Mouse (Mus musculus) heart, postnatal 10 days (tissue): ENCODE measurements around the gene Zfp280b. TPM values are rescaled to one million over a fixed set of nuclear protein-coding genes. Genes with fewer than 3 reads are reported as not detected.
"Not testable (repeated sequence)": the region's sequence is repeated elsewhere in the genome, so short reads cannot be mapped to it uniquely, and the experiment has no call there.

Source experiments
- DNase-seq, 2 experiments: peaks; one replicate each; pipeline ENCODE4 v3.0.0; 2021
- intact Hi-C: fragments of 180-260 bp; cut with DNase I; formaldehyde crosslinking; loops from one replicate; pipeline ENCODE4 v1.15.1; 2025
- total RNA-seq, 2 experiments: library from RNA; stranded (reverse); gene quantifications; 2 replicates each; pipeline ENCODE4 v1.2.3; 2021

Zfp280b gene
- total RNA-seq: 1 to 10 TPM; 9.8 to 9.9 TPM

DNA sequence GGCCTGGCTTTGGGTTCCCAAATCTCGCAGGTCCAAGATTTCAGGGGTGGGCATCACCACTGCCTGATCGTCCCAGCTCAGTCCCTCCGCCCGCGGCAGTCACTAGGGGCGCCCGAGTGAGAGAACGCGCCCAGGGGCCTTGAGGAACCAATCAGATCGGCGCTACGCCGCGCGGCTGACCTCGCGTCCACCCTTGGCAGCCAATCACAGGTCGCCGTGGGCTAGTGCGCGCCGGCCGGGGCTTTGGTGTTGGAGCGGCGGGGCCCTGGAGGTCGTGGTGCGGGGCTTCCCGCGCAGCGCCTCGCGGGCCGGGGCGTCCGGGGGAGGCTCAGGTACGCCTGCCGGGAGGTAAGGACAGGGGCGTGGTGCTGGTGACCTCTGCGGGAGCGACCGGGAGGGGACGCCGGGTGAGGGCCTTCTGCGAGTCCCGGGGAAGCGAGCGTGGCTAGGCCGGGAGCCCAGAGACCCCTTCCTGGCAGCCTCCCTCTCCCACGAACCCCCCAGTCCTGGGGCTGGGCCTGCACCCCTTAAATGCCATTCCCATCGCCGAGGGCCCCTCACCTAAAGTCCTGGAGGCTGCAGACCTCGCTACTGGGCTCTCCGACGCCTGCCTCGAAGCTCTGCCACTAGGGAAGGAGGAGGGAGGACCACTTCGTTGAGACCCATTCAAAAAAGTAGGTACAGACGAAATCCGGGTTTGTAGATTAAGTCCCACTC, at the start of gene Zfp280b:
Gene Zfp280b, plus strand, starts transcription at position 249 of the 717 bp plus-strand sequence.
- intact Hi-C loops: no loop called here
- DNase-seq: peak; percentile 96 to 97

DNA sequence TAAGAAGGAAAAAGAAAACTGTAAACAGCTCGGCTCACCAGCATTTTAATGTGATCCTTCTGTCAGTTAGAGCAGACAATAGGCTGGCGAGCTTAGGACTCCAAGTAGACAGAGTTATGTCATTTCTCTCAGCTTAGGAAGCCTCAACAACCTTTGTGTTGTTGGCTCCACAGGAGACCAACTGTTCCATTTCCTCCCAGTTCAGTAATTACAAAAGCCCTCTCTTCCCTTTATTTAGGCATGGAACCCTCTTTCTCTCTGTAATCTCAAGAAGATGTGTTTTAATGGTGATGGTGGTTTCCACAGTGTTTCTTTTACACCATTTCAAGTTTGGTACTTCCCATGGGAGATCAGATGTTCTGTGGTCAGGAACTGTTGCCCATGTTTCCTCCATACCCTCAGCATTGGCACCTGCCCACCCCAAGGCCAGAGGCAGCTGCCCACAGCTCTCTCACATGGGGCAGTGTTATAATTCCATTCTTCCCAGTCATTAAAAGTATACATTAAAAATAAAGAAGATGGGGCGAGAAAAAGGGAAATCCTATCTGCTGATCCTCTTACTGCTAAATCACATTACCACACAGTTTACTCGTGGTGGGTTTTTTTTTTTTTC, 41.9 kb upstream of the Zfp280b start:
- intact Hi-C loops: no loop called here
- no peak for DNase-seq

DNA sequence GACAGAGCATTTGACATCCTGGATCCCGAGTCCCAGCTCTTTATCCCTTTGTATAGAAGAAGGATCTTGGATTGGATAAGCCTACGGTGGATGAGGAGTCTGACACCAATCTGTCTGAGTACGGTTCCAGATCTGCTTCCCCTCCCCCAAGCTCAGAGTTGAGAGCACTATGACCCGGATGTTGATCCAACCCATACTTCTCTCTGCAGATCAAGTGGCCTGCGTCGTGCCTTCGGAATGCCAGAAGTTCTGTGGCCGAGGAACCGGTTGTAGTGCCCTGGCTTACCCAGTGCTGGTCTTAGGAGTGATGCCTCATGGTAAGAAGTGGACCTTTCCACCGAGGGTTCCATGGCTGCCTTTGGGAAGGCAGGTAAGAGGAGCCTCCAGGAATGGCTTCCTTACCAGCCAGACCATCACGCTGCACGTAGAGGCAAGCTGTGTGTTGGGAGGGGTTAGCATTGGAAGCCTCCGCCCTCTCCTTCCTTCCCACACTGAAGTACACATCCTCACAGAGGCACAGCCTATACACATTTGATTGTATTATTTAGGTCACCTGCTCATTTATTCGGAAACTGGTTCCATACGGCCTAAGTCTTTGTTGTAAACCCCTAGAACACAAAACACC, 38.7 kb upstream of the Zfp280b start:
- DNase-seq: no peak
- intact Hi-C loops: no loop called here

DNA sequence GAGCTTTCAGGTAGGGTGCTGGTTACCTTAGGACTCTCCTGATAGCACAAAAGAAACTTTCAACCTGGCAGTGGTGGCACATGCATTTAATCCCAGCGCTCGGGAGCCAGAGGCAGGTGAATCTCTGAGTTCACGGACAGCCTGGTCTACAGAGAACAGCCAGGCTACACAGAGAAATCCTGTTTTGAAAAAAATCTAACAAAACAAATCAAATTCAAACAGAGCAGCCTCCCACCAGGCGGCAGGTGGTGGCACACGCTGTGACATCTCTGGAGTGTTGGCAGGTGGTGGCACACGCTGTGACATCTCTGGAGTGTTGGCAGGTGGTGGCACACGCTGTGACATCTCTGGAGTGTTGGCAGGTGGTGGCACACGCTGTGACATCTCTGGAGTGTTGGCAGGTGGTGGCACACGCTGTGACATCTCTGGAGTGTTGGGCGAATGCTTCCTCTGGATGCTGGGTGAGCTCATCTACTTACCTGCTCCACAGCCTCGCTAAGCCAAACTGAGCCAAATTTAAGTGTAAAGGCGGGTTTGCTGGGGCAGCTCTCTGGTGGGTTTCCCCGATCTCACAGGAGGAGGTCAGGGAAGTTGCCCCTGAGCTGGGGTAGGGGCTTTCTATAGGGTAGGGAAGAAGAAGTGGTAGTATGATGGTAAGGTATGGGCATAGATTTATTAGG, 37.8 kb upstream of the Zfp280b start:
- DNase-seq, intact Hi-C loops: not testable (repeated sequence)

DNA sequence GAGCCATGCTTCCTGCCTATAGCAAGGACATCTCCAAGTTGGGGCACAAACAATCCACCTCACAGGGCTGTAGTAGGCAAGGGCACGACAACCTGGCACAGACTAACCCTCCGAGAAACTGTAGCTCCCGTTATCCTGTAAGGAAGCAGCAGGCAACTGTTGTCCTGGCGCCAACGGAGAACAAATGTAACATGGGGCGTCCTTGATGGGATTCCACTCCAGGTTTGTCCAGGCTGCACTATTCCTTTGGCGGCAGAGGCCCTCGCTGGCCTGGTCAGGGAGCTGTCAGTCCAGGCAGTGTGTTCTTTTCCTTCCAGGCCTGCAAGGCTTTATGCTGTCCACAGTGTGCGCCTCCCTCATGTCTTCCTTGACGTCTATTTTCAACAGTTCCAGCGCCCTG, 37.0 kb upstream of the Zfp280b start:
- intact Hi-C loops: no loop called here
- DNase-seq: no peak

DNA sequence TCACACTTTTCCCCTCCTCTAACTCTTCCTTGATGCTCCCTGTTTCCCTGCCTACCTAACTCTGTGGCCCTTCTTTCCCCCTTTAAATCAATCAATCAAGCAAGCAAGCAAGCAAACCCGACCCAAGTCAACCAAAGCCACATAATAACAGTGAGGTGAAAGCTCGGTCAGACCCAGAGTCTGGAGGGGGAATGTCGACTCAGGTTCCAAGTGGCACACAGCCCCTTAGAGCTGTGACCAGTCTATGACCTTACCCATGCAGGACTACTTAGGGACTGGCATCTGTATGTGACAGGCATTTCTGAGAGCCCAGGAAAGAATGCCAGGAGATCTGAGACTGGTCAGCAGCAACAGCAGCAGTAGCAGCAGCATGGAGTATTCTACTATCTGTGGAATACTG, 36.1 kb upstream of the Zfp280b start:
- intact Hi-C loops: no loop called here
- DNase-seq: no peak

DNA sequence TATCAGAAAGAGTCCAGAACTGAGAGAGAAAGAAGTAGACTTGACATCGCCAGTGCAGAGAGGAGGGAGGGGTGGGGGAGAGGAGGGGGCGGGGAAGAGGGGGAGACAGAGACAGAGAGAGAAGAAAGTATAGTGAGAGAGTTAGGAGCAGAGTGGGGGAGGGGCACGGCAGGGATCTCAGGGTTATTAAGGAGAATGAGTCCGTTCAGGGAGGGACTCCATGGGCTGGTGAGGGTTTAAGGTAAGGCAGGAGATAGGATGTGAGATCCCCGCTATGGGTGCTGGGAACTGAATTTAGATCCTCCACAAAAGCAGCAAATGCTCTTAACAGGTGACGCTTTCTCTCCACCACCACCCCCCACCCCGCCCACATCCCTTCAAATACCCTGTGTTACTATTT, 31.3 kb upstream of the Zfp280b start:
- intact Hi-C loops: no loop called here
- no peak for DNase-seq

DNA sequence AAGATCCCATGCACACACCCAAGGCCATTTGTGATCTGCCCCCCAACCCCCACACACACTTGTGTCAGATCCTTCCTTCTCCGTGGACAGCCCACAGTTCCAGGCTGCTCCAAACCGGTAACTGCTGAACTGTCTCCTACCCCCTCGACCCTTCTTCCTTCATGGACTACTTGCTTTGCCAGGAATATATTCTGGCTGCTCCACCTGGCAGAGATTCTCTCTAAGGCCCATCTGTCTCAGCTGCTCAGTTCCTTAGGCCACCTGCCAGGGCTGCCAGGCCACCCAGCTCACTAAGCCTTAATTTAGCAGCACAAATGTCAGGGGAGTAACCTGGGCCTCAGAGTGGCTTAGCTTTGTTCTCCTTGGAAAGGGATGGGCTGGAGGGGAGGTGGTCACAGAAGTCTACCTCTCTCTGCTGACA, 30.3 kb upstream of the Zfp280b start:
- DNase-seq: peak in 1 of 2 experiments; percentile 4
- intact Hi-C loops: no loop called here

DNA sequence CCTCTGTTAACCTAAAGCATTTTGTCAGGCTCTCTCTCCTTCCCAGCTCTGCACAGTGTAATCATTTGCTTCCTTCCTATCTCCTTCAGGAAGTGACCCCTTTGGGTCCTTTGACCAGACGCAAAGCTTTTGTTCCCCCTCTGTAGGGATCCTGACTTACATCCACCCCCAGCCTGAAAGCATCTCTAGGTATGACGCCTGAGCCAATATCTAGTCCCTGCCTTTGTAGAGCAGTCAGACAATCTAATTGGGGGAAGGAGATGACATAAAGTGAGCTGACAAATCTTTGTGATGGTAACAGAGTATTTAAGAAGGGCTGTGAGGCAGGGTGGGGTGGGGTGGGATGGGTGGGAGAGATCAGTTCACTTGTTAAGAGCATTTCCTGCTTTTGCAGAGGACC, 29.8 kb upstream of the Zfp280b start:
- no peak for DNase-seq
- intact Hi-C loops: no loop called here

DNA sequence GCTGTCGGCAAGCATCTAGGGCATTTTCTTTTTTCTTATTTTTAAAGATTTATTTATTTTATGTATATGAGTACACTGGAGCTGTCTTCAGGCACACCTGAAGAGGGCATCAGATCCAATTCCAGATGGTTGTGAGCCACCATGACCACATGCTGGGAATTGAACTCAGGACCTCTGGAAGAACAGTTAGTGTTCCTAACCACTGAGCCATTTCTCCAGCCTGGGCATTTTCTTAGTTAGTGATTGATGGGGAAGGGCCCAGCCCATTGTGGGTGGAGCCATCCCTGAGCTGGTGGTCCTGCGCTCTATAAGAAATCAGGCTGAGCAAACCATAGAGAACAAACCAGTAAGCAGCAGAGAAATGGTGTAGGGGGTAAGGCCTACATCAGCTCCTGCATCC, 29.2 kb upstream of the Zfp280b start:
- intact Hi-C loops: no loop called here
- DNase-seq: no peak

DNA sequence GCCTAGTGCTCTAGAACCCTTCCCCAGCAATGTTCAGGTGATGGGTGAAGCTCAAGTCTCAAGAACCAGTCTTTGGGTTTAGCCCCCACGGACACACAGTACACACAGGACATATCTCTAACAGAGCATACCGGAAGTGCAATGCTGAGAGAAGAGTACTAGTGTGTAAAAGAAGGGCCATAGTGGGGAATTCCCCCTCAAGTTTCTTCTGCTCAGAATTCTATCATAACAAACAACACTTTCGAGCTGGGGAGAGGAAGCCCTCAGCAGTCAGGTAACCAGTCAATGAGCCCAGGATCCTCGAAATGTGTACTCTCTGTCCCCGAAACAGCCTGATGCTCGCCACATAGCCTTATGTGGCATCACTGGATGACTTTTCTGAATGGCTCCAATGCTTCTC, 26.1 kb upstream of the Zfp280b start:
- intact Hi-C loops: no loop called here
- DNase-seq: no peak

DNA sequence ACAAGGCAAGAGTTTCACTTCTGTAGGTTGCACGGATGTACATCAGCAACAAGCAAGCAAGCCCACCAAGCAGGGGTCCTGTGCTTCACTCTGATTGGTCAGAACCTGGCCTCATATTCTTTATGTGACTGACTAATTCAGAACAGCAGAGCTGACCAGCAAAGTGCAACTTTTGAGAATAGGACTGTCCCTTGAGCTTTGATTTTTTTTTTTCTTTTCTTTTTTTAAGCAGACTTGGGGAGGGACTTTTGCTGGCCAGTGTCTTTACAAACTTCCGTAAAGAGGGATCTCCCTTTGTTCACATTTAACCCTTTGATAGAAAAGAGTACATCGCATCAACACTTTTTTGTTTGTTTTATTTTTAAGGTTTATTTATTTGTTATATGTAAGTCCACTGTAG, 22.6 kb upstream of the Zfp280b start:
- no peak for DNase-seq
- intact Hi-C loops: no loop called here

DNA sequence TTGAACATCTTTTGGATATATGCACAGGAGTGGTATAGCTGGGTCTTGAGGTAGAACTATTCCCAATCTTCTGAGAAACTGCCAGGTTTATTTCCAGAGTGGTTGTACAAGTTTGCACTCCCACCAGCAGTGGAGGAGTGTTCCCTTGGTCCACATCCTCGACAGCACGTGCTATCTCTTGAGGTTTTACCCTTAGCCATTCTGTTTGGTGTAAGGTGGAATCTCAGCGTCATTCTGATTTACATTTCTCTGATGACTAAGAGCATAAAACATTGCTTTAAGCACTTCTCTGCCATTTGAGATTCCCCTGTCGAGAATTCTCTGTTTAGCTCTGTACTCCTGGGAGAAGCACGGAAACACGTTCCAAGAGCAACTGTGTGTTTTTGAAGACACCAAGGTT, 19.5 kb upstream of the Zfp280b start:
- intact Hi-C loops: no loop called here

DNA sequence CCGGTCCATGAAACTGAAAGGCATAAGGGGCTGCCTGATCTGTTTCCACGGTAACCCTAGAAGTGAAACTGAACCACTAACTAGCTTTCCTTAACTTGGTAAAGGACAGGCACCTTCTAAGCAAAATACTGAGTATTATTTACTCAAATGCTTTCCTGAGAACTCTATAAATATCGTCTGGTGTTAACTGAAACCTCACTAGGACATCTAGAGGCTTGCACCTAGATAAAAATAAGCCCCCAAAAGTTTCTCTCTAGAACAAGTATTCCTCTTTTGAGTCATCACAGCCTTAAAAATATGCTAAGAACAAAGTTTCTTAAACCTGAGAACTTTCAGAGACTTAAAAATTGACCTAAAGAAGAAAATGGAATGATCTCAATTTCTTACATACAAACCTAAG, 15.6 kb upstream of the Zfp280b start:
- intact Hi-C loops: no loop called here
- DNase-seq: no peak

More for the DNA sequence above, 19.5 kb upstream of the Zfp280b start:
- no peak for DNase-seq

DNA sequence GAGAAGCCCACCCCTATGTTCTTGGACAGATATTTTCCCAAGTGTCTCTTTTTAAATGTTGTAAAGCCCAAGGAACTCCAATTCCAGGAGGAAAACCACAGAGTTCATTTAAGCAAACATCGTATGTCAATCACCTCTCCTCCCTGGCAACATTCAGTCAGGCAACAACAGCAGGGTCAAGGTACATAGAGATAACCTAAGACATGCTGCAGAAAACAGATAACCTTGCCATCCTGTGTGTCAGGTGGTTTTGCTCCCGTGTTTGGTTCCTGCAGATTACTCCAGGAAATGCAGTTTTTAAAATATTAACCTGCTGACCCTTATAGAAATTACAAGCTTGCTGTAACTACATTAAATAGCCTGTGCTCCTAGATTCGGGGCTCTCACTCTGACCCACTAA, 10.7 kb upstream of the Zfp280b start:
- intact Hi-C loops: no loop called here
- DNase-seq: no peak

DNA sequence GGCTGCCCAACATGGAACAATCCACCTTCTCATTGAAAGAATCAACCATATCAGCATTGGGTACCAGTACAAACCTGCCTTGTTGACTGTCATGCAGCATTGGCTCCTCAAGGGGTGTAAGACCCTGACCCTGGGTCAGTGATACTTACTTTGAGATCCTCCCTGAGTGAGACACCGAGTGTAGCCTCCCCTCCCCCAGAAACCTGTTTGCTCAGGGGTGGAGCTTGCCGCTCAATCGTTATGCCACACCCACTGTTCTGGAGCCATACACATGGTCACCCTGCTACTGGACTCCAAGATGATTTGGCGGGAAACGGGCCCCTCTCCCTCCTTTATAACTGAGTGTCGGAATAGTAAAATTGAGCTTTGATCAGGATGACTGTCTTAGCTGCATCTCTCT, 8.5 kb upstream of the Zfp280b start:
- no peak for DNase-seq
- intact Hi-C loops: no loop called here

DNA sequence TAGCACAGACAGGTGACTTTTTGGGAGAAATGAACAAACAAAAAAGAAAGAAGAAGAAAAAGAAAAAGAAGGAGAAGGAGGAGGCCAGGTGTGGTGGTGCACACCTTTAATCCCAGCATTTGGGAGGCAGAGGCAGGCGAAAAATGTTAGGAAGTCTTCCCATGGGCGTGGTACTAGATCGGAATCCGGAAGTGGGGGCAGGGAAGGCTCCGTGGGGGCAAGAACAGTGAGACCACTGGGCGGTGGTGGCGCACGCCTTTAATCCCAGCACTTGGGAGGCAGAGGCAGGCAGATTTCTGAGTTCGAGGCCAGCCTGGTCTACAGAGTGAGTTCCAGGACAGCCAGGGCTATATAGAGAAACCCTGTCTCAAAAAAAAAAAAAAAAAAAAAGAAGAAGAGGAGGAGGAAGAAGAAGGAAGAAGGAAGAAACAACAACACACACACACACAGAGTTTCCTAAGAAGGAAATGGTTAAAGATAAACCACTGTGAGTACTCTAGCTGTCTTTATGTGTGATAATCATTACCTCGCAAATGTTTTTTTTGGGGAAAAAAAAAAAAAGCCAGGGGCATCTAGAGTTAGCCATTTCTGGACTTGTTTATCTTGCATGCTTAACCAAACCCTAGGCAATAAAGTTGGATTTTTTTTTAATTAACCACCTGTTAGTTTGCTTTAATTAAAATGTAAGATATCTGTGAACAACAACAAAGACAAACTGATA, 6.8 kb upstream of the Zfp280b start:
- DNase-seq: no peak
- intact Hi-C loops: no loop called here

DNA sequence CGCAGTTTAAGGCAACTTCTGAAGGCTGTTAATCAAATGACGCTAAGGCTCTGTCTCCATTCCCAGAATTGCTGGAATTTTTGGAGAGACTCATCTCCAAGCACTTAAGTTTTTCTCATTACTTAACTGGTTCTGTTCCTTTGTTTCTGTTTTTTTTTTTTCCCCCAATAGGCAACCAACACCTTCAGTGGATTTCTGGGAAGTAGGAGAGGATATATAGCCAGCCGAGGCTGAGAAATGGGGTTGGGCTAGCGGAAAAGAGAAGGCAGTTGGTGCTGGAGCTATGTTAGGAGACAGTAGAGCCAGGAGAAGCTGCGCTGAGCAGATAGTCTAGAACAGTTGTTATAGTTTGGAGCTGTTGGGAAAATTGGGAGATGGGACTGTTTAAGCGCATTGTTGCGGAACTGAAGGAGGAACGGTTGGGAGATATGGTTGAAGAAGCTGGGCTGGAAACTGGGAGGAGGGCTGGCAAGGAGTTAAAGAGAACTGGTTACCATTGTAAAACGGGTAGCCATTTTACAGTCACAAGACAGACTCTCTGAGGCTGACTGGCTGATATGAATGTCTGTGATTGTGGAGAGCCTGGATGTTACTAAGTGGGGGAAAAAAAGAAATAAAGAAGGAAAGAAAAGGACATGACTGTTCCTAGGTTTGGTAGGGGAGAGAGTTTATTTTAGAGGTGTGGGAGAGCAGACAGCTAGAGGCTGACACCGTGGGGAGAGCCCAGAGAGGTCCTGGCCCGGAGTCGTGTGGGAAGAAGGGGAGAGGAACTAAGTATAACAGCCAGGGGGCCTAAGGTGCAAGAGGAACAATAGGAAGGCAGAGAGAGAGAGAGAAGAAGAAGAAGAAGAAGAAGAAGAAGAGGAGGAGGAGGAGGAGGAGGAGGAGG, 5.1 kb upstream of the Zfp280b start:
- intact Hi-C loops: no loop called here
- DNase-seq: peak in 1 of 2 experiments; percentile 7

DNA sequence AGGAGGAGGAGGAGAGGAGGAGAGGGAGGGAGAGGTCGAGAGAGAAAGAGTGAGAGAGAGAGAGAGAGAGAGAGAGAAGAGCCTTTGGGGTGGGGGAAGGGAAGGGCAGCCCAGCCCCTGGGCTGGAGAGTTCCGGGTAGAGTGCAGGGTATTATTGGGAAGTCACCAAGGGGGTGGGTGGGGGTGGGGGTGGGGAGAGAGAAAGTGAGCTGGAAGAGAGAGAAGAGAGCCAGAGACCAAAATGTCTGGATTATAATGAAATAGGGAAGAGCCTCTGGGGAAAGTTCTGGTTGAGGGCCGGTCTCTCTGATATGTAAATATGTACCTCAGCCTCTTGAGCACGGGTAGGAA, 4.5 kb upstream of the Zfp280b start:
- intact Hi-C loops: no loop called here
- no peak for DNase-seq

DNA sequence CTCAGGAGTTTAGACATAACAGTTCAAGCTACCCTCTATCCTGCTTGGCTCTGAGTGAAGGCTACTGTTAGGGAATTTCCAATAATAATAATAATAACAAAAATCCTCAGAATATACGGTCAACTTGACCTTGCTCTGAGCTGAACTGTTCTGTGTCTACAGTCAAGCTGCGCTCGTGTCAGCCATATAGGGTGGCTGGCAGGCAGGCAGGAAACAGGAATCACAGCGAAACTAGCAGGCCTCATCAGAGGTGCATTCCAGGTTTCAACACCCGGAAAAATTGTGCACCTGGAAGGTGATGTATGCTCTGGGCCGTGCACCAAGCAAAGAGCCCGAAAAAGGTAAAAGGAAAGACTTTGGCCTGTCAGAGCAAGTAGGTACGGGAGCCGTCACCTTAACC, 4.1 kb upstream of the Zfp280b start:
- DNase-seq: no peak
- intact Hi-C loops: no loop called here
